Mouse (Mus musculus) kidney, adult 18-20 months (tissue): ENCODE measurements around the gene Ptger1.

Experiments
- DNase-seq: peaks from one replicate; pipeline ENCODE4 v3.0.0; 2021

Ptger1 gene

DNA sequence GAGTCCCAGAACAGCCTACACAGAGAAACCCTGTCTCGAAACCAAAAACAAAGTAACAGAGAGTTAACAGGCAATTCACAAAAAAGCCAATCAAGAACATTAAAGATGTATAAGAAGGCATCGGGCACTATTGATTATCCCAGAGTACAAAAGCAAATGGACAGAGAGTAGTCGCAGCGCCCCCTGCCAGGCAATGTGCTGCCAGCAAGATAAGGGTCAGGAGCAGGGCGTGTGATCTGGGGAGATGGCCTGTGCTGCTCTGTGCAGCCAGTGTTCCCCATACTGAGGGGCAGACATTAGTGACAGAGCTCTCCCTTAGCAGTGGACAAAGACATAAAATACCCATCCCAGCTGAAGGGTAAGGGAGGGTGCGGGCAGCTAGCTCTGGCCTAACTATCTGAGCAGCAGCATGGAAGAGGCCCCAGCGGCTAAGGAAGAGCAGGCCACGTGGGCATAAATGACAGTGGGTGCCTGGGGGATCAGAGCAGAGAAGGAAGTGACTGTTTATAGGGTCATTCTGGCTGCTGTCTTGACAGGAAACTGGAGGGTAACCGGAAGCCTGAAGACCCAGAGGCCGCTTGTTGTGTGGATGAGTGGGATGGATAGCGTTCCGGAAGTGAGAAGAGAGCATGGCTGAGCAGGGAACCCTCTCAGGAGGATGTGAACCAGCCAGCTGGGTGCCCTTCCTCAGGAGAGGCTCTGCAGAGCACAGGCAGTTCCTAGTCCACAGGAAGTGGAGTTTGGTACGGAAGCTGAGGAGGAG lies 9.8 kb upstream of the Ptger1 start:
- no peak for DNase-seq

GRCm38 (mm10) chr8:83660545-83660944 lies 5.9 kb upstream of the Ptger1 start:
- no peak for DNase-seq

- peak; percentile 41 for DNase-seq
Observed at GRCm38 (mm10) chr8:83660995-83661680, 5.3 kb upstream of the Ptger1 start.

DNA sequence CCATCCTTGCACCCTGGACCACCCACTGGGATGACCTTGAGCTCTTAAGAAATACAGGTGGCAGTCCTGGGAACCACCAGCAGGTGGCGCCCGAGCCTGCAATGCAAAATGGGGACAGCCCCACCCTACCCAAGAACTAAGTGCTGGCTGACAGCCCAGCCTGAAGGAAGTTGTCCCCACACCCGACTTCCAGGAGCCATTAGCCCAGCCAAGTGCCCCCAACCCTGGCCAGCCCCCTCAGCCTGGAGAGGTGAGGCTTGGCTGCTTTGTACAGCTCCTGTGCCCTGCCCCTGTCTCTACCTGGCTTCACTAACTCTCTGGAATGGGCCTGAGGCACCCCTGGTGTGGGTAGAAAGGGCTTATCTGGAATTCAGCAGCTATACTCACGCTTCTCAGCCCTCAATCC lies 4.1 kb upstream of the Ptger1 start:
- DNase-seq = peak; percentile 95

DNA sequence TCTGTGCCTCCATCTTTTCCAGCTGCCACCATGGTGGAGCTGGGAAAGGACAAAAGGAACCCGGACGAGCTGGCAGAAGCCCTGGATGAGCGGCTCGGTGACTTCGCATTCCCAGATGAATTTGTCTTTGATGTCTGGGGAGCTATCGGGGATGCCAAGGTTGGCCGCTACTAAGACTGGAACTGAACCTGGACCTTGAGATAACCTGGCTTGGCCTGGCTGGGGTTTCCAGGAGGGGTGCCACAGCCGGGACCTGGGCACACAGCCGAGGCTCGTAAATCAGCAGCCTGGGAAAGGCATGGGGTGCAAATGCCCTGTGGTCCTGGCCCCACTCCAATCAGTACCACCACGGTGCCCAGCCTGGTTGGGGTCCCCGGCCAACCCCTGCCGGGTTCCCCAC lies 2.4 kb upstream of the Ptger1 start:
- peak; percentile 23 for DNase-seq

DNA sequence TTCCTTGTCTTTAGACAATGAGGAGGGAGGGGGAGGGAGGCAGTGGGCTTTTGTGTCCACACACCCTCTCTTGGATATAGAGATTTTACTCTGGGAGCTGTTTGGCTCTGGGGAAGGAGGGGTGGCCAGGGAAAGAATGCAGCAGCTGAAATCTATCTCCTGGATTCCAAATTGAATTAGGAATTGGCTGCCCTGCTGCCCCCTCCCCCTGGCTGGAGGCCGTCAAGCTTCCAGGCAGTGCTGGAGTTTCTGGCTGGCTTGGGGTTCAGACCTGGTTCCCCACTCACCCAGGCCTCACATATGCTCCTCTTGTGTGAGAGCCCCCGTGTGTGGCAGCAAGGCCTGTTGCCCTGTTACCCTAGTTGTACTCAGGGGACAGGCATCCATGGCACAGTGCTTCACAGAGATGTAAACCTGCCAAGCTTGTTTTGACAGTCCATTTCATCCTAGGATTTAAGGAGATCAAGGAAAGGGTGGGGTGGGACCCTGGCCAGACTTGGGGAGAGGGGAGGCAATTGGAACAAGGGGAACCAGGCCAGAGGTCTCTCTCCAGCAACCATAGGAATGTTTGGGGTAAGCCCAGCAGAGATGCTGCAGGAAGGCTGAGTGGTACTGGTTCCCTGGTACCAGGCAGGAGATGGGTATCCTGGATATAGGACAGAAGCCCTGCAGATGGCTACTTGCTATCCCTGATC lies 1.4 kb upstream of the Ptger1 start:
- DNase-seq = no peak

DNA sequence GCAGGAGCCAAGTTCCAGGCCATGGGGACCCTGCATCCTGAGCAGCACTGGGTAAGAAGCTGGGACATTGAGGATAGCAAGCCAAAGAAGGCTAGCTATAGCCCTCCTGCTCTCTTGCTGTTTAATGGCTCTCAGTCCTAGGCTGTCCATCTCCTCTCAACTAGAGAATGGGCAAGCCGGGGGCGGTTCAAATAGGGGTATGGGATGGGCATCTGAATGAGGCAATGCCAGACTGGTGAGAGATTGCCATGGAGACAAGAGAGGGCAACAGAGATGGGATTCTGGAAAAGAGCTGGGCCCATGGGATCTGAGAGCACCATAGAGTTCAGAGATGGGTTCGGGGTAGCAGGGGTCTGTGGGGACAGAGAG lies 372 bp downstream of the Ptger1 start:
- DNase-seq = no peak

DNA sequence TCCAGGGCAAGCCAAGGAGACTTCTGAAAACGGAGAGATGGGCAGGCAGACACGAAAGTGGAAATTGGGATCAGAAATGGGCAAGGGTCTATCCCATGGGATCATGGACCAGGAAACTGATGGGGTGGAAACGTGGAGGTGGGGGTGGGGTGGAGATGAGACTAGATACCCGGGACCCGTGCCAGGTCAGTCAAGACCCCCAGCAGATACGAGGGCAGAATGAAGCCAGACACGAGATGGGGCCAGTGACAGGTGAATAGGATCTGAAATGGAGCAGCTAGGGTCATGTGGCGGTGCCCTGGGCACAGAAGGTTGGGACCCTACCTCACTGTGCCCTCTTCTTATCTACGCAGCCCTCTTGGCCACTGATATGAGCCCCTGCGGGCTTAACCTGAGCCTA lies 1.0 kb downstream of the Ptger1 start:
- DNase-seq = no peak

DNA sequence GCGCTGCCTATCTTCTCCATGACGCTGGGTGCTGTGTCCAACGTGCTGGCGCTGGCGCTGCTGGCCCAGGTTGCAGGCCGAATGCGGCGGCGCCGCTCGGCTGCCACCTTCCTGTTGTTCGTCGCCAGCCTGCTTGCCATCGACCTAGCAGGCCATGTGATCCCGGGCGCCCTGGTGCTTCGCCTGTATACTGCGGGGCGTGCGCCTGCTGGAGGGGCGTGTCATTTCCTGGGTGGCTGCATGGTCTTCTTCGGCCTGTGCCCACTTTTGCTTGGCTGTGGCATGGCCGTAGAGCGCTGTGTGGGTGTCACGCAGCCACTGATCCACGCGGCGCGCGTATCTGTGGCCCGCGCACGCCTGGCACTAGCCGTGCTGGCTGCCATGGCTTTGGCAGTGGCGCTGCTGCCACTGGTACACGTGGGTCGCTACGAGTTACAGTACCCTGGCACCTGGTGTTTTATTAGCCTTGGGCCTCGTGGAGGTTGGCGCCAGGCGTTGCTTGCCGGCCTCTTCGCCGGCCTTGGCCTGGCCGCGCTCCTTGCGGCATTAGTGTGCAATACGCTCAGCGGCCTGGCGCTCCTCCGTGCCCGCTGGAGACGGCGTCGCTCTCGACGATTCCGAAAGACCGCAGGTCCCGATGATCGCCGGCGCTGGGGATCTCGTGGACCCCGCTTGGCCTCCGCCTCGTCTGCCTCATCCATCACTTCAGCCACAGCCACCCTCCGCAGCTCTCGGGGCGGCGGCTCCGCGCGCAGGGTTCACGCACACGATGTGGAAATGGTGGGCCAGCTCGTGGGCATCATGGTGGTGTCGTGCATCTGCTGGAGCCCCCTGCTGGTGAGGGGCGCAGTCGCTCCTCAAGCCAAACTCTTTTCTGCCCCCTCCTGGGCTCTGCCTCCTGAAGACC lies 1.8 kb downstream of the Ptger1 start:
- DNase-seq = peak; percentile 50

- DNase-seq = no peak
Observed at GRCm38 (mm10) chr8:83669013-83669412, 2.5 kb downstream of the Ptger1 start.

DNA sequence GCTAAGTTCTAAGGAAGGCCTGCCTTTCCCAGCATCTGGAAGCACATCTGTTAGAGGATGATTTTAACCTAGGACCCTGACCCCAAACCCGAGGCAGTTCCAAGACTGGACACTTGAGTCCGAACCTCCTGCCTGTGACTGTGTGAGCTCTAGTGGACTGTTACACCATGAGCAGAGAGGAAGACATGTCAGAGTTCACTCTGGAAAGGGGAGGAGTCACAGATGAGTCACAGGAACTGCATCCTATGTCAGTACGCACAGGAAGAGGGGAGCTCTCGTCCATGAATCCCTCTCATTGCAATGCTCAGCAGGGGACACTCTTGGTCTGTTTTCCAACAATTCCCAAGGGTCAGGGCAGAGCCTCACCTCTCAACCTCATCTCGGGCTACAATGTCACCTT lies 6.5 kb downstream of the Ptger1 start:
- no peak for DNase-seq

GRCm38 (mm10) chr8:83674497-83674896 lies 8.0 kb downstream of the Ptger1 start:
- DNase-seq = no peak

DNA sequence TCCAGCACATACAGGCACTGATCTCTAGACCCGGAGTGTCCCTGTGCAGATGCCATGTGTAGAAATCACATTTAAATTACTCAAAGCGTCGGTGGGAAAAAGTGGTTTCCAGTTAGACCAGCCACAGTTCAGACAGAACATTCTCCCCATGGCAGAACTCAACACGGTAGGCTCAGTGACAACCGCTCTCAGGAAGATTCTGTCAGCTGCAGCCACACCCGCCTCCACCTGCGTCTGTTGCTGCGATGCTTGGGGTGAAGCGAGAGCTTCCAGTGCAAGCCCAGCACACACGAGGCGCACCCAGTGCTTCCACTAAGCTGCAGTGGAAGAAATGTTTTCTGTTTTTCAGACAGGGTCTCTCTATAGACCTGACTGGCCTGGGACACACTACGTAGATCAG lies 13.4 kb downstream of the Ptger1 start:
- no peak for DNase-seq

- DNase-seq = no peak
Observed at GRCm38 (mm10) chr8:83680603-83681002, 14.1 kb downstream of the Ptger1 start.

DNA sequence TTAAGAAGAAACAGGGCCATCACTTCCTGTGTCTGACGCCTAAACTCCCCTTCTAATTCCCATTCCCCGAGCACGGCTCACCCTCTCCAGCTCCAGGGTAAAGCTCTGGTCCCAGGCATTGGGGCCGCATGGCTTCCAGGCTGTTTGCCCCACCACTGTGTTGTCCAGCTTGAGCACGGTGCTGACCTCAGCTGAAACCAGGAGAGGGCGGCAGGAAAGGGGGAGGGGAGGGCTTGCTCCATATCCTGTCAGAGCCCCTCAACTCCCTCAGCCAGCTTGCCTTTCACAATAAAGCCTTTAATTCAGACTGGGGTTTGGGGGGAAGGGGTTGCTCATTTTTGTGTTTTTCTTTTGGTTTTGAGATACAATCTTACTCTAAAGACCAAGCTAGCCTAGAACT lies 14.6 kb downstream of the Ptger1 start:
- no peak for DNase-seq

DNA sequence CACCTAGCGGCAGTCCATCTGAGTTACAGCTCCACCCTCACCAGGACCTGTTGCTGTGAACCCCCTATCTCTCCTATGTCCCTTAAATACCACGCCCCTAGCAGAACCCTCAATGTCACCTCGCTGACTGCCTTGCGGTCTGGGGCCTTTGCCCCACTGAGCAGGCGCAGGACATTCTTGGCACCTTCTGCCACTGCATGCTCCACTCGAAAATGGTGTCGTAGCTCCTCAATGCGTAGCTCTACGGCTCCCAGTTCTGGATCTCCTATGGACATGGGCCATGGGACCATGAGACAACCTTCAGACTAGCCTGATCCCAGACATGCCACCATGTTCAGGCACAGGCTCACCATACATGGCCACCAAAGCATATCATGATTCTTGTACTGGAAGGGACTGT lies 18.0 kb downstream of the Ptger1 start:
- no peak for DNase-seq

GRCm38 (mm10) chr8:83689264-83689663 lies 22.8 kb downstream of the Ptger1 start:
- DNase-seq = no peak

DNA sequence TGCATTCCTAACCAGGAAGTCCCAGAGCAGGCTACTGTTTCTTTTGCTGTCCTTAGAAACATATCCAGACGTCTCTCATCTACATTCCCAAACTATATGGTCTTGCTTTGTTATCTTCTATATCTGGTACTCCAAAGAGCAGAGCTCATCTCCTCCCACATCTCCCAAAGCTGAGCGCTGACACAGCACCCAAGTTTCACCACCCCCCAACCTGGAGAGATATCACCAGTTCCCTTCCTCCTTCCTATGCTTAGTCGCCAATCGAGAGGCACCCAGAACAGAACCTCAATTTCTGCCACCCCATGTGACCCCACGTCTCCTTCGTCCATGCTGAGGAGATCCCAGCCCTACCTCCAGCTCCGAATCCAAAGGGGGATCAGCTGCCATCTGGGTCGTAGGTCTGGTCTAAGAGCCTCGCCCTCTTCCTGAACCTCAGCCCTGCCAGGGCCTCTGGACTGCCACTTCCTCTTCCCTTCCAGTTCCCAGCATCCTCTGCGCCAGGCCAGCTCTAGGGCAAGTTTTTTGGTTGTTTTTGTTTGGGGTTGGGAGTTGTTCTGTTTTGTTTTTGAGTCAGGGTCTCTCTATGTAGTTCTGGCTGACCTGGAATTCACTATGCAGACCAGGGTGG lies 27.2 kb downstream of the Ptger1 start:
- DNase-seq = no peak

DNA sequence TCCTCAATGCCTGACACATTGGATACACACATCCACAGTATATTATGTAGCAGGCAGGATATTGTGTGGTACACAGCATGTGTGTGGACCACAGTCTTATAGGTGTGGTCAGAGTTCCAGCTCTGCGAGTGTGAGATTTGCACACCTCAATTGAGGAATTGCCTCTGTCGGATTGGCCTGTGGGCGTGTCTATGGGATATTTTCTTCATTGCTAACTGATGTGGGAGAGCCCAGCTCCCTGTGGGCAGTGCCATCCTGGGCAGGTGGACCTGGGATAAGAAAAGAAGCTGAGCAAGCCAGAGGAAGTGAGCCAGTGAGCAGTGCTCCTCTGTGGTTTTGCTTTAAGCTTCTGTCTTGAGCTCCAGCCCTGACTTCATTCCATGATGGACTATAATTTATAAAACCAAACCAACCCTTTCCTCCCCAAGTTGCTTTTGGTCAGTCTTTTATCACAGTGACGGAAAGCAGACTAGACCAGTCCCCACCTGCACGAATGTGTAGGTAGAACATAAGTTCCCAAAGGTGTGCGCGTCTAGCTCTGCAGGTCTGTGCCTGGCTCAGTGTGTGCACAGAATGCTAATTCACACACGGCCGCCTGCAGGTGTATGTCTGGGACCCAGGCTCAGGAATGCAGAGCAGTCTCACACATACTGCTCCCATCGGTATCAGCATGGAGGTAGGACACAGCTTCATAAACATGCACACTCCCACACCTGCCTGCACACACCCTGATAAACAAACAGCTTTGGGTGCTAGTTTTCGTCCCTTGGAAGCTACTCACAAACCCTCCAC lies 28.1 kb downstream of the Ptger1 start:
- no peak for DNase-seq

- DNase-seq = no peak
Observed at GRCm38 (mm10) chr8:83695351-83696106, 29.1 kb downstream of the Ptger1 start.
